Mouse (Mus musculus) CH12.LX (cell line): ENCODE results near the gene Hpcal1. TPM values are rescaled to one million over a fixed set of nuclear protein-coding genes. Genes with fewer than 3 reads are reported as not detected.

Experiments used
- DNase-seq: peaks from one replicate; pipeline ENCODE4 v3.0.0-alpha.2; 2013; ENCODE audit errors: extremely low read depth
- H3K27ac ChIP-seq: 2 replicates; pipeline ENCODE4 v1.5.1; 2012; ENCODE audit warnings: low read depth, mild to moderate bottlenecking, control low read depth, moderate library complexity; ENCODE audit not compliant: insufficient read depth
- H3K27me3 ChIP-seq: replicated peaks from 2 replicates; pipeline ENCODE3; 2012; ENCODE audit warnings: inconsistent platforms
- H3K36me3 ChIP-seq, 2 experiments: replicated peaks in 1 of 2; 2 replicates each; pipeline versions ENCODE3 to v1.6.1; 2012; ENCODE audit warnings: inconsistent platforms in 1 of 2, low read length in 1 of 2, mild to moderate bottlenecking in 1 of 2, mixed read lengths in 1 of 2, moderate library complexity in 1 of 2; ENCODE audit not compliant: control insufficient read depth in 1 of 2, insufficient read depth in 1 of 2
- H3K4me1 ChIP-seq, 2 experiments: 2 replicates each; pipeline ENCODE4 v1.6.1; 2012; ENCODE audit warnings: inconsistent platforms in 1 of 2, moderate library complexity in 1 of 2; ENCODE audit not compliant: insufficient read depth in 2 of 2, control insufficient read depth in 1 of 2
- H3K4me2 ChIP-seq: 2 replicates; pipeline ENCODE4 v1.6.1; 2012; ENCODE audit warnings: low read depth, mild to moderate bottlenecking, control low read depth; ENCODE audit not compliant: poor library complexity, insufficient read depth, severe bottlenecking
- H3K4me3 ChIP-seq, 3 experiments: fragments of 150-350 bp in 1 of 3; sonication (generic) in 1 of 3; replicated peaks in 1 of 3; 2 replicates each; pipeline versions ENCODE3 to v1.5.1; 2011 to 2012; ENCODE audit warnings: low read depth in 2 of 3, low read length in 2 of 3, mild to moderate bottlenecking in 2 of 3, moderate library complexity in 2 of 3, control low read depth in 1 of 3, improper control_type of control experiment in 1 of 3, inconsistent platforms in 1 of 3, mixed read lengths in 1 of 3; ENCODE audit not compliant: poor library complexity in 1 of 3
- H3K79me2 ChIP-seq: replicated peaks from 2 replicates; pipeline ENCODE4 v1.6.1; 2012; ENCODE audit warnings: mild to moderate bottlenecking, moderate library complexity; ENCODE audit not compliant: control insufficient read depth, poor library complexity, insufficient read depth, severe bottlenecking; ENCODE audit errors: extremely low read depth
- H3K9ac ChIP-seq: 2 replicates; pipeline ENCODE4 v1.6.1; 2012; ENCODE audit warnings: low read depth, mild to moderate bottlenecking, control low read depth, moderate library complexity; ENCODE audit not compliant: insufficient read depth
- H3K9me3 ChIP-seq: replicated peaks from 2 replicates; pipeline ENCODE3; 2012; ENCODE audit warnings: low read length, inconsistent platforms, mixed read lengths
- BHLHE40 ChIP-seq: IDR thresholded peaks from 2 replicates; pipeline ENCODE4 v1.6.1; 2011; ENCODE audit warnings: mild to moderate bottlenecking, low read depth, low read length, improper control_type of control experiment
- CHD1 ChIP-seq: IDR thresholded peaks from 2 replicates; pipeline ENCODE4 v1.6.1; 2012; ENCODE audit warnings: low read depth, low read length, improper control_type of control experiment, inconsistent platforms
- ELF1 ChIP-seq: IDR thresholded peaks from 2 replicates; pipeline ENCODE4 v1.6.1; 2014; ENCODE audit warnings: low read depth, mild to moderate bottlenecking, inconsistent platforms, low read length, improper control_type of control experiment
- GABPA ChIP-seq: IDR thresholded peaks from 2 replicates; pipeline ENCODE4 v1.6.1; 2012; ENCODE audit warnings: low read depth, low read length, improper control_type of control experiment, inconsistent platforms; ENCODE audit not compliant: insufficient replicate concordance
- IRF4 ChIP-seq: IDR thresholded peaks from 2 replicates; pipeline ENCODE4 v1.6.1; 2014; ENCODE audit warnings: low read depth, mild to moderate bottlenecking, inconsistent platforms, low read length, improper control_type of control experiment
- JUN ChIP-seq: IDR thresholded peaks from 2 replicates; pipeline ENCODE4 v1.6.1; 2011; ENCODE audit warnings: low read depth, mild to moderate bottlenecking, low read length, improper control_type of control experiment, moderate library complexity; ENCODE audit not compliant: insufficient read depth
- KAT2A ChIP-seq: IDR thresholded peaks from 2 replicates; pipeline ENCODE4 v1.6.1; 2012; ENCODE audit warnings: low read length, improper control_type of control experiment, inconsistent platforms; ENCODE audit not compliant: insufficient replicate concordance
- MAX ChIP-seq: IDR thresholded peaks from 2 replicates; pipeline ENCODE4 v1.6.1; 2011; ENCODE audit warnings: low read length, improper control_type of control experiment
- MEF2A ChIP-seq: IDR thresholded peaks from 2 replicates; pipeline ENCODE4 v1.6.1; 2014; ENCODE audit warnings: low read depth, mild to moderate bottlenecking, inconsistent platforms, low read length, improper control_type of control experiment, borderline replicate concordance
- MXI1 ChIP-seq: IDR thresholded peaks from 2 replicates; pipeline ENCODE4 v1.6.1; 2011; ENCODE audit warnings: mild to moderate bottlenecking, low read depth, low read length, improper control_type of control experiment
- NELFE ChIP-seq: IDR thresholded peaks from 2 replicates; pipeline ENCODE4 v1.6.1; 2011; ENCODE audit warnings: low read depth, low read length, improper control_type of control experiment
- NRF1 ChIP-seq: IDR thresholded peaks from 2 replicates; pipeline ENCODE4 v1.6.1; 2014; ENCODE audit warnings: low read depth, mild to moderate bottlenecking, inconsistent platforms, low read length, improper control_type of control experiment, moderate library complexity
- PAX5 ChIP-seq: IDR thresholded peaks from 2 replicates; pipeline ENCODE4 v1.6.1; 2012; ENCODE audit warnings: low read length, inconsistent platforms, mixed read lengths
- POLR2A ChIP-seq: IDR thresholded peaks from 2 replicates; pipeline ENCODE4 v1.6.1; 2011; ENCODE audit warnings: low read depth, mild to moderate bottlenecking, improper control_type of control experiment, low read length
- SMC3 ChIP-seq: IDR thresholded peaks from 2 replicates; pipeline ENCODE4 v1.6.1; 2011; ENCODE audit warnings: low read depth, low read length, improper control_type of control experiment
- TBP ChIP-seq: conservative IDR thresholded peaks from 2 replicates; pipeline ENCODE4 v1.6.1; 2011; ENCODE audit warnings: low read depth, low read length, improper control_type of control experiment
- TCF12 ChIP-seq: IDR thresholded peaks from 2 replicates; pipeline ENCODE4 v1.6.1; 2014; ENCODE audit warnings: low read depth, mild to moderate bottlenecking, inconsistent platforms, low read length, improper control_type of control experiment
- UBTF ChIP-seq: IDR thresholded peaks from 2 replicates; pipeline ENCODE4 v1.6.1; 2012; ENCODE audit warnings: low read depth, mild to moderate bottlenecking, inconsistent platforms, low read length, improper control_type of control experiment, moderate library complexity
- USF1 ChIP-seq: IDR thresholded peaks from 2 replicates; pipeline ENCODE4 v1.6.1; 2014; ENCODE audit warnings: low read depth, mild to moderate bottlenecking, inconsistent platforms, low read length, improper control_type of control experiment
- USF2 ChIP-seq: conservative IDR thresholded peaks from 2 replicates; pipeline ENCODE4 v1.6.1; 2011; ENCODE audit warnings: low read depth, low read length, improper control_type of control experiment
- ZMIZ1 ChIP-seq: IDR thresholded peaks from 2 replicates; pipeline ENCODE4 v1.6.1; 2012; ENCODE audit warnings: low read depth, mild to moderate bottlenecking, inconsistent platforms, low read length, improper control_type of control experiment
- dilution Hi-C: fragments of 300-500 bp; cut with MboI; formaldehyde crosslinking; loops from 2 replicates; pipeline ENCODE4 v1.14.3; 2020; ENCODE audit warnings: low sequenced_read_pairs; ENCODE audit not compliant: extremely low pct_unique_long_range_greater_than_20kb, extremely low pct_ligation_motif_present
- in situ Hi-C: fragments of 300-500 bp; cut with MboI; formaldehyde crosslinking; loops from 3 replicates; pipeline ENCODE4 v1.14.3; 2019; ENCODE audit warnings: low sequenced_read_pairs, low pct_ligation_motif_present, low pct_unique_long_range_greater_than_20kb, mixed read lengths
- polyA plus RNA-seq: library from polyadenylated mRNA; unstranded; fragments of >175 nt; gene quantifications from 2 replicates; pipeline ENCODE4 v1.2.1, GENCODE M21; 2012; ENCODE audit warnings: low read depth; ENCODE audit not compliant: insufficient read length
- total RNA-seq, 2 experiments: library from RNA; depleted of rRNA; stranded (reverse); fragments of 300-350 nt in 1 of 2; fragments of >200 nt in 1 of 2; gene quantifications; 2 replicates each; pipeline ENCODE4 v1.2.3; 2012 to 2014

Hpcal1 gene
- total and polyA plus RNA-seq, 3 experiments: 4.9 to 5.5 (median 4.9) TPM

DNA sequence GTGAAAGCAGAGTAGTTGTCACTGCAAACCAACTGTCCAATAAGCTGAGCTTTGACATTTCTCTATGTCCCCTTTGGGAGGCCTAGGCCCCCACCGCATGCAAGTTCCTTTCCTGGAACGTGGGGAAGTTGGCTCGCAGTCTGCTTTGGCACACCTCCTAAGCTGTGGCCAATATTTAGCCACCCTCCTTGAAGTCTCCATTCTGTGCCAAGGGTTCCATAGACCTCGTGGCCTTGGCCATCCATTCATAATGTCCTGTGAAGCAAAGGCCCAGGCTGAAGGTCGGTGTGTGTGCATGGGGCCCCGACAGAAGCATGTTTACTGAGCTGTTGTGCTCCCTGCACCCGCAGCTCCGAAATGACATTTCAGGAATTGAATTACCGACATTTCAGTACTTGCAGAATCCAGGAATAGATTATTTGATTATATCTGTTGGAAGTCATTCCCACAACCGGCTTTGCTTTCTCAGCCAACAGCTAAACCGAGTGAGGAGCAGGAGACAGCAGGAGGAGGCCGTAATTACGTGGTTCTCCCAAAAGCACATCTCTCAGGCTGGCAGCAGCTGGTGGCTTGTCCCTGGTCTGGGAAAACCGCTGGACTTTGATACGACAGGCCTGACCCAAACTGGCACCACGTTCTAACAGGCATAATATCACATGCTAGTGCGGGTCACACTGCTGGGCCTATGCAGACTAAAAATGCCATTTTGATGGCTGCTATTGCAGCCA, 51.1 kb downstream of the Hpcal1 start:
- in situ Hi-C loops: no loop called here
- no peak for DNase-seq
- Histone ChIP-seq H3K36me3 (no peaks in the 10 kb centered on the region), H3K4me2 (no peak overlapping the region), H3K79me2 (no peaks in the 10 kb centered on the region), H3K4me1 (peaks cover 0 to 6% of the 10 kb centered on the region in 2 experiments; a peak in 1 of 4 replicates), H3K4me3 (no peak overlapping the region), H3K27me3 (no peaks in the 10 kb centered on the region), H3K27ac (no peak overlapping the region), H3K9ac (no peak overlapping the region), H3K9me3 (no peaks in the 10 kb centered on the region)
- TF ChIP-seq JUN (no peak), NRF1 (no peak), PAX5 (no peak), SMC3 (no peak), MEF2A (no peak), MXI1 (no peak), KAT2A (no peak), BHLHE40 (no peak), TCF12 (no peak), CHD1 (no peak)
- dilution Hi-C loops: no loop called here

GRCm38 (mm10) chr12:17742571-17743321, 52.1 kb downstream of the Hpcal1 start:
- no peak for DNase-seq
- Histone ChIP-seq H3K36me3 (no peaks in the 10 kb centered on the region), H3K9ac (no peak overlapping the region), H3K27me3 (no peaks in the 10 kb centered on the region), H3K4me3 (no peak overlapping the region), H3K27ac (no peak overlapping the region), H3K4me2 (no peak overlapping the region), H3K9me3 (no peaks in the 10 kb centered on the region), H3K79me2 (no peaks in the 10 kb centered on the region), H3K4me1 (peaks cover 0 to 12% of the 10 kb centered on the region in 2 experiments; a peak in 2 of 4 replicates)
- in situ Hi-C loops: no loop called here
- TF ChIP-seq GABPA (no peak), MAX (no peak), POLR2A (no peak), ELF1 (no peak), NELFE (no peak), USF2 (no peak), IRF4 (no peak), MXI1 (no peak), TCF12 (no peak), SMC3 (no peak), USF1 (no peak), UBTF (no peak), MEF2A (no peak), BHLHE40 (no peak), TBP (no peak), ZMIZ1 (no peak)
- dilution Hi-C loops: no loop called here
